Mouse (Mus musculus): ENCODE results near the gene Atxn1. TPM values are rescaled to one million over a fixed set of nuclear protein-coding genes. Genes with fewer than 3 reads are reported as not detected.

Gene Atxn1
- polyA plus RNA-seq, 1 experiment: 12.4 TPM

DNA sequence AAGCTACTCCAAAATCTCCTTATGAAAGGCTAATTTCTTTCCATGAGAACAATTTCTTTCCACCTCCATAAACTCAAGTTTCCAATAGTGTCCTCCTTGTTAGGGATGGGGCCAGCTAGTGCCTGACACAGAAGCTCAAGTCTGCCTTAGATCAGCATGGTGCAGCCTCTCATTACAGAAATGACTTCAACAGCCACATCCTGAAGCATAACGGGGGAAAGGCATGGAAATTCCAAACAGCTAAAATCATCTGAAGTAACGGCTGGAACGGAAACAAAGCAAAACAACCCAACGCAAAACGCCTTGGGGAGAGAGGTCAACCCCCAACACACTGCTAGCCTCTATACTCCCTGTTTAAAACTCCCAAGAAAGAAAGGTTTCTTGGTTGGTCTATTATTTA lies 284.2 kb downstream of the Atxn1 start:
- no peak for DNase-seq (ENCODE audit: low spot score)

DNA sequence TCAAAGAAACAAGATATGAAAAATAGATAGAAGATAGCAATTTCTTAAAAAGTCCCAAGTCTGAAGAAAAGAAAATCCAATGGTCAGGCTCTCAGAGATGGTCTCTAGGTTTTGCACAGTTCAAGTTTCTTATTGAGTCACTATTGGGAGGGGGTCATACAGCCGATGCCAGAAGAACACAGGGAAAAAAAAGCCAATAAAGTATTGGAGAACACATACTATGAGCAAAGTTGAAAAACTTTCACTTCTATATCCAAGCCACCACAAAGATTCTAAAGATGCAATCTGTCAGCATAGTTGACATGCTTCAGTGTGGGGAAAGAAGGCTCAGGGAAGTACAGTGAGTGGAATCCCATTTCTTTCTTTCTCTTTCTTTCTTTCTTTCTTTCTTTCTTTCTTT lies 285.7 kb downstream of the Atxn1 start:
- no peak for DNase-seq (ENCODE audit: low spot score)

DNA sequence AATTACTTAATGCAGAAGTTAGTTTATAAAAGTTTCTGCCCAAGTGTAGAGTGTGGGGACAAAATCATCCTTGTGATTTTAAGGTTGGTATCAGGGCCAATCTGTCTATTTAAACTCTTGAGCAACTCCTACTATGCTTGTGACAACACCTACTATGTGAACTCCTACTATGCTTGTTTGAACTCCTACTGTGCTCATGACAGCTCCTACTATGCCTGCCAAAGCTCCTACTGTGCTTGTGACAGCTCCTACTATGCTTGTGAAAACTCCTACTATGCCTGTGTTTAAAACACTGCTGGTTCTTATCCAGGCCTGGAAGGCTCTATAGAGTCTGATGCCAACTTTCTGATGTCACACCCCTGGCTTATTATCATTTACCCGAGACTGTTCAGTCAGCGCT lies 292.2 kb downstream of the Atxn1 start:
- DNase-seq (ENCODE audit: low spot score): no peak

- no peak for DNase-seq (ENCODE audit: low spot score)
Measured at GRCm38 (mm10) chr13:45669969-45670368, 294.8 kb downstream of the Atxn1 start.

DNA sequence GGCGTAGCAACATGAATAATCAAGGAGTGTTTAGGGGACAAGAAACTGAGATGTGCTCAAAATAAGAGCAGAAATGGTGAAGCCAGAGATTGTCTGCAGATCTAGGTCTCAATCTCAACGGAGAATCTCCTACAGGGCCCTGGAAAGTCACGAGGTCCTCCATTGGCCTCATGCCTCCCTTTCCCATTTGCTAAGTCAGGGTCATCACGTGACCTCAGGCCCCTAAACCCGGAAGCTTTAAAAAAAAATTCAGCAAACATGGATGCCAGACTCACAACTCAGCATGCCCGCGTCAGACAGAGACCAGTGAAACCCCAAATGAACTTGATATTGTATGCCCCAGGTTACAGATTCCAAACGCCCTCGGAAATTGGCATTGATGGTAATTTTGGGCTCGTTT lies 302.0 kb downstream of the Atxn1 start:
- DNase-seq (ENCODE audit: low spot score): no peak

DNA sequence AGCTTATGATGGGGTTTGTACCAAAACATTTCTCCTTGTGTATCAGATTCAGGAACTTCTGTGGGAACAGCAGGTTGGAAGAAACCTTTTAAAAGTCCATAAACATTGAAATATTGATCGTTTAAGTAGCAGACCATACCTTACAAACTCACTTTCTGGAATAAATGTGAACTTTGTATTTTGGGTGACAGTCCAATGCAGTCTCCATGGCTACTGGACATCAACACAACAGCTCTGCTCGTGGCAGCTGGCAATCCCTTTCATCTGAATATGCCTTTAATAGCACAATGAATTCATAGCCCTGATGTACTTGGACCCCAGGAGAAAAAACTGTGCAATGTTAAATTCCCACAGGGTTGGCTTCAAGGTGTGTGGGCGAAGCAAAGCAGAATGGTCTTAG lies 302.6 kb downstream of the Atxn1 start:
- no peak for DNase-seq (ENCODE audit: low spot score)

DNA sequence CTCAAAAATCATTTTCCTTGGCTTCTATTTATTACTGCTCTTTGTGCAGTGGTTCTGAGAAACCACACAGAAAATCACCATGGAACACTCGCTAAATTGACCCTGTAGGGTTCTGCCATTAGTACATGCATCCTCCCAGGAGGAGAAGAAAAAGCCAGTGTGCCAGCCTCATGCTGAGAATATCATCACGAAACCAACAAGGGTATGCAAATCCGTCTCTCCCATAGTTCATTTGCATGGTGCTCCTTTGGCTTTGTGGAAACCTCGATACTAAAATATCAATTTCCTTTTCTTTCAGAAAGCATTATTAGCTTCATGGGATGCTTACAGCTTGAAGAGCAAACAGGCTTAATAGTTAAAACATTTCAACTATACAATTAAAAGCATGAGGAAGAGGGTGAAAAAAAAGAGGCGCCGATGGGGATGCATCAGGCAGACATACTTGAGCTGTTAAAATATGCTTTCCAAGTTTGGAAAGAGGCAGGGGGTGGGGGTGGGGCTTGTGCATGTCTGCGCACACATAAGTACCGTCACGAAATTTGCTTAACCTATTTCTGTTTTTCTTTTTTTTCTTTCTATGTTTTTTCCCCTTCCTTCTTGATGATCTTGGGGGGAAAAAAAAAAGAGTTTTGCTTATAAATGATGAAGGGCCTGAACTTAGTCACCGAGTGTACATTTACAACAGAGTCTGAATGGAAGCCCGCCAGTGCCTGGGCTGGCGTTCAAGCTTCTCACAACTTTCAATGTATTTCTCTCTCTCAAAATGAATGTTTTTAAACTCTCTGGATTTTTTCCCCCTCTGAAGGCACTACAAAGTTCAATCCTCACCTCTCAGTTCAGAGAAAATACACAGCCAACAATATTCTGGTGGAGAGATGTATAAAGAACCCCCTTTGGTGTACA lies 303.3 kb downstream of the Atxn1 start:
- no peak for DNase-seq (ENCODE audit: low spot score)

- no peak for DNase-seq (ENCODE audit: low spot score)
Measured at GRCm38 (mm10) chr13:45659813-45660212, 305.0 kb downstream of the Atxn1 start.

- no peak for DNase-seq (ENCODE audit: low spot score)
Measured at GRCm38 (mm10) chr13:45658343-45658742, 306.5 kb downstream of the Atxn1 start.

- no peak for DNase-seq (ENCODE audit: low spot score)
Measured at GRCm38 (mm10) chr13:45657176-45657575, 307.6 kb downstream of the Atxn1 start.

DNA sequence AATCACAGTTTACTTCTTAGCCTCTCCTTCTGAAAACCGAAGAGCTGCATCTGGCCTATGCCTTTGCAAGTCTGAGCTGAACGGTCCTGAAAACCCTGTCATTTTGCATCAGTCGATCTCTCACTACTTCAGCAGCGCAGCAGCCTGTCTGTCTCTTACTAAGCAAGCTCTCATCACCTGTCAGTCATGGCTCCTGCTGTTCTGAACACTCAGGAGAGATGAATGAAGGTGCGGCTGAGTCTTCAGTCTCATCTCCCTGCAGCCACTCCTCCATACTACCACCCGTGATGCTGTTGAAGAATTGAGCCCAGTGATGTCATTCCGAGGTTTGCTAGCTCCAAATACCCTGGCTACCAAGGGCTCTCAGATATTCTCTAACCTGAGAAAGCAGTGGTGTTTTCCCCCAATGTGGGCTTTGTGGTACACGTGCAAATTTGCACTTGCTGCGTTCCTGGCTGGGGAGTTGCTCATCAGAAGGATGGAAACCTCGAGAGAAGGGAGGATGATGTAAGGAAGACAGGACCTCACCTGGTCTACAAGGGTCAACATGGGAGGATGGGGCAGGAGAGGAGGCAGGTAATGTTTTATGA lies 313.1 kb downstream of the Atxn1 start:
- DNase-seq (ENCODE audit: low spot score): no peak

DNA sequence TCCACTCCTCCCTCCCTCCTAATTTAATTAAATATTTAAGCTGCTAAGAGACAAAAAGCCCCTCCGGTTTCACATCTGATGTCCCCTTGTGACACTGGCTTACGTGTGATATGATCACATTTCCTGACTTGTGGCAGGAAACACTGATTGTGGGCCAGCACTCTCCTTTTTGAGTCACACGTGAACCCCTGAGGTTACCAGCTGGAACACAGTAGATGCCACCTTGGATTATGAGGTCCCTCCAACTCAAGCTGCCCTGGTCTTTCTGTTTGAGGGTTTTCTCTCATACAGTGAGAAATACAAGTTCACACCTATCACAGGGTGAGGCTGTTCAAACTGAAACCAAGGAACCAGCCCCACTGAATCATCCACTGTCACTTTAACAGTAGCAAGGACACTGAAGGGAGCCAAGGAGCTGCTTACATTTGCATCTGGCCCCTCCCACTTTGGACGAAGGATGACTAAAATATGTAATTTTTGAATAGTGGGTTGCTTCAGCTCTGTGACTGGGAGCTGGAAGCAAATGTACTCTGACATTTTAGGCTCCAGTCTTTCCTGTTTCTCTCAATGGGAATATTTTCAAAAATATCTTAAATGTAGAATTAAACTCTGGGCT lies 315.5 kb downstream of the Atxn1 start:
- no peak for DNase-seq (ENCODE audit: low spot score)

GRCm38 (mm10) chr13:45643780-45644395 lies 320.9 kb downstream of the Atxn1 start:
- no peak for DNase-seq (ENCODE audit: low spot score)

GRCm38 (mm10) chr13:45642913-45643312 lies 321.9 kb downstream of the Atxn1 start:
- no peak for DNase-seq (ENCODE audit: low spot score)

DNA sequence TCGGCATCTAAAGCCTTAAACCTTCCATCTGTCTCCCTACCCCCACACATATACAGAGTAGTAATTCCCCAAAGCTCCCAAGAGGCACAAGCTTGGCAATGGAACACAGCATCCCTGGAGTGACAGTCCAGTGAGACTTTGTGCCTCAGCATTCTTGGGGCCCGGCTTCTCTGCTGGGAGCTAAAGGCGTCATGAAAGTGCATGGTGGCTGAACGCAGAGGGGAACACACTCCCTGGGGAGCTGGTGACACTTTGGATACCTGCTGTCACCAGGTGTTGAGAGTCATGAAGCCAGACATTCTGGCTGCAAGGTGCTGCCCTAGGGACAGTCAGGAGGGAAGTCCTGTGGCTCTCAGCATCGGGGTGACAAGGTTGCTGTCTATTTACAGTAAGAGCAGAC lies 324.4 kb downstream of the Atxn1 start:
- DNase-seq (ENCODE audit: low spot score): no peak

DNA sequence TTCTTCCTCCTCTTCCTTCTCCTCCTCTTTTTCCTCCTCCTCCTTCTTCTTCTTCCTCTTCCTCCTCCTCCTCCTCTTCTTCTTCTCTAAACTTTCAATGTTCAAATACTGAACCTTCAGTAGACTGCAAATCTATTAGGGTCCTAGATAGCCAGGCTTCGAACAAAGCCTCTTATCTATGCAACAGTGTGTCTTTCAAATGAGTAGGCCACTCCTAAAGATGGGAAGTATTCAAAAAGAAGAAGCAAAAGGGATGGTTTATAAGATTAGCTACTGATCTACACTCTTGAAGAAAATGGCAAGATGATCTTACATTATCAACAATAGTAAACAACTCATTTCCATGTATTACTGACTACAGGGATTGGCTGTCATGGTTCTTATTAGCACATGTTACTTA lies 326.5 kb downstream of the Atxn1 start:
- DNase-seq (ENCODE audit: low spot score): no peak

- no peak for DNase-seq (ENCODE audit: low spot score)
Measured at GRCm38 (mm10) chr13:45637324-45637723, 327.5 kb downstream of the Atxn1 start.

- no peak for DNase-seq (ENCODE audit: low spot score)
Measured at GRCm38 (mm10) chr13:45636435-45636834, 328.4 kb downstream of the Atxn1 start.

GRCm38 (mm10) chr13:45633918-45634317 lies 330.9 kb downstream of the Atxn1 start:
- no peak for DNase-seq (ENCODE audit: low spot score)

GRCm38 (mm10) chr13:45632133-45632532 lies 332.7 kb downstream of the Atxn1 start:
- no peak for DNase-seq (ENCODE audit: low spot score)

DNA sequence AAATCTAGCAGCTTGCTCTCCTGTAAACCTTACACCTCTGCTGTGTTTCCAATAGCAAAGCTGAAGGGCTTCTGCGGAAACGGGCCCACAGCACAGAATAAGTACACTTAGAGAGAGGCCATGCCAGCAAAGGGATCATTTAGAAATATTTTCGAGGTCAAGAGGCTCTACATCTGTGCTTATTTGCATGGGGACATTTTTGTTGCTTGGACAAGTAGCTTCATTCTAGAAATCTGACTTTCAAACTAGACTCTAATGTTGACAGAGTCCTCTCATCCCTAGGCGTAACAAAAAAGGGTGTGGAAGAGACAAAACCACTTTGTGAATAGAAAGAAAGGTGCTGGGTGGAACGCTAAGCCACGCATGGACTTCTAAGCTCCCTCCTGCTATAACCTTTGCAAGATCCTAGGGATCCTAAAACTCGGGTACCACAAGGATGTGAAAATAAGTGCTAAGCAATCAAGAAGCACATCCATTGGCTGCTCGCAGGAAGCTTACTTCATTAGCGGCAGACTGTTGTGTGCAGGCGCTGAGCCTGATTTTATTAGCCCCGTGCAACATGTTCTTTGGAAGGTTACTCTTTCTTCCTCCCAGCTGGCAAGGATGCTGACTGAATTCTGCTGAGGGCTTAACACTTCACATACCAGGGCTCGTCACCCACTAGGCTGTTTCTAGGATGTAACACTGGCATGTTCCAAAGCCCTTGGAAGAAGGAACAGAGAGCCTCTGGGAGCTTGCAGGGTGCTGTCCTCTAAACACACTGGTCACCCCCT lies 334.1 kb downstream of the Atxn1 start:
- no peak for DNase-seq (ENCODE audit: low spot score)

DNA sequence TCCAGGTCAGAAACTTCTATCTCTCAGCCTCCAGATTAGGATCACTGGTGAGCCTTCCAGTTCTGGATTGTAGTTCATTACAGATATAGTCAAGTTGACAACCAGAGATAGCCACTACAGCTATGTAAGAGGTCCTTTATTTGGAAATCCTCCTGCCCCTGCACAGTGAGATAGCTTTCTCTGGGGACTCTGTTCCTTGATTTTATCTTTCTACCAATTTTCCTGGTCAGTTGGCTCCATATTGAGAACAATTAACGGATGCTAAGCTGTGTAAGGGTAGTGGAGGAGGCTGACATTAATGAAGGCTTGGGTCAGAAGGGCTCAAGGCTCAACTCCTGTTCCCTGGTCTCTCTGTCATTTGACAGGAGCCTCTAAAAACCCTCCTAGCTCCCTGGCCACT lies 335.1 kb downstream of the Atxn1 start:
- no peak for DNase-seq (ENCODE audit: low spot score)
